Mouse (Mus musculus): ENCODE results near the gene Sbno2.
A peak's percentile ranks its signal among the peaks of the same experiment; 100 is the strongest.

Gene Sbno2

GRCm38 (mm10) chr10:80141786-80142529 is 36.6 kb upstream of the Sbno2 start:
- peak; percentile 97 for DNase-seq (ENCODE audit: low spot score)

DNA sequence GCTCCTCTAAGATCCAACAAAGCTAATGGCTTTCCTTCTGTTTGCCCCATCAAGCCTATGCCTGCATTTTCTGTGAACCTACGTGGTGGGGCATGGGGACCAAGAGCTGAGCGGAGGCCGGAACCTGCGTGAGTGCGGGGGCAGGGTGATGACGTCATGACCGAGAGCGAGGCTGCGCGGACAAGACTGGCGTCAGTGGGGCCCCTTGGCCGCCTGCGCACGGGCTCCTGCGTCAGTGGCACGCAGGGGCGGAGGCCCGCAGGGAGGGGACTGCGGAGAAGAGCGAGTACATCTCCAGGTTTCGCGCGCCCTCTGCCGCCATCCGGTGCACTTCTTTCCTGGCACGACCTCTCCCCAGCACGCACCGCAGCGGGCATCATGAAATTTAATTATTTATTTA is 35.9 kb upstream of the Sbno2 start:
- peak; percentile 96 for DNase-seq (ENCODE audit: low spot score)

- DNase-seq (ENCODE audit: low spot score), result no peak
Measured at GRCm38 (mm10) chr10:80140666-80141035, 35.3 kb upstream of the Sbno2 start, which contains the start of gene Cbarp. Cbarp (minus strand) TSS chr10:80140835.

DNA sequence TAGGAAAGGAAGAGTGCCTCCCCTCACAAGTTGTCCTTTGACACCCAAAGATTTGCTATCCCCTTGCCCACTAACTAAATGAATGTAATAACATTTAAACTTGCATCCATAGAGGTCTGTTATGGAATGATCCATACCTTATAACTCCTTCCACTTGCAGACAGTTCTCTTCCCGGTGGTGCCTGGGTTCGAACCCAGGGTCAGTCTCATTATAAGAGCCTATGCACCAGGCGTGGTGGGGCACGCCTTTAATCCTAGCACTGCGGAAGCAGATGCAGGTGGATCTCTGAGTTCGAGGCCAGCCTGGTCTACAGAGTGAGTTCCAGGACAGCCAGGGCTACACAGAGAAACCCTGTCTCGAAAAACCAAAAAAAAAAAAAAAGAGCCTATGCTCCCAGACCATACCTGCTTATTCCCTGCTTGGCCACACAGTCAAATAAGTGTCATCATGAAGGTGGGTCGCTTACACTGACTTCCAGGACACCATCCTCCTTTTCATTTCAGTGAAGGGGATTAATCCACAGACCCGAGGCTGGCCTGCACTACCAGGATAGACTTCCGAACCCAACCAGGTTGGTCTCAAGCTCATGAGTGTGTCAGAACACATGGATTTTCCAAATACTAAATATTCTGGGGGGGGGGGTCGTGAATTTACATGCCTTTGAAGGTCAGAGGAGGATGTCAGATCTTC is 34.7 kb upstream of the Sbno2 start:
- DNase-seq (ENCODE audit: low spot score), result no peak

GRCm38 (mm10) chr10:80139439-80139775 is 34.0 kb upstream of the Sbno2 start:
- DNase-seq (ENCODE audit: low spot score), result peak; percentile 16

DNA sequence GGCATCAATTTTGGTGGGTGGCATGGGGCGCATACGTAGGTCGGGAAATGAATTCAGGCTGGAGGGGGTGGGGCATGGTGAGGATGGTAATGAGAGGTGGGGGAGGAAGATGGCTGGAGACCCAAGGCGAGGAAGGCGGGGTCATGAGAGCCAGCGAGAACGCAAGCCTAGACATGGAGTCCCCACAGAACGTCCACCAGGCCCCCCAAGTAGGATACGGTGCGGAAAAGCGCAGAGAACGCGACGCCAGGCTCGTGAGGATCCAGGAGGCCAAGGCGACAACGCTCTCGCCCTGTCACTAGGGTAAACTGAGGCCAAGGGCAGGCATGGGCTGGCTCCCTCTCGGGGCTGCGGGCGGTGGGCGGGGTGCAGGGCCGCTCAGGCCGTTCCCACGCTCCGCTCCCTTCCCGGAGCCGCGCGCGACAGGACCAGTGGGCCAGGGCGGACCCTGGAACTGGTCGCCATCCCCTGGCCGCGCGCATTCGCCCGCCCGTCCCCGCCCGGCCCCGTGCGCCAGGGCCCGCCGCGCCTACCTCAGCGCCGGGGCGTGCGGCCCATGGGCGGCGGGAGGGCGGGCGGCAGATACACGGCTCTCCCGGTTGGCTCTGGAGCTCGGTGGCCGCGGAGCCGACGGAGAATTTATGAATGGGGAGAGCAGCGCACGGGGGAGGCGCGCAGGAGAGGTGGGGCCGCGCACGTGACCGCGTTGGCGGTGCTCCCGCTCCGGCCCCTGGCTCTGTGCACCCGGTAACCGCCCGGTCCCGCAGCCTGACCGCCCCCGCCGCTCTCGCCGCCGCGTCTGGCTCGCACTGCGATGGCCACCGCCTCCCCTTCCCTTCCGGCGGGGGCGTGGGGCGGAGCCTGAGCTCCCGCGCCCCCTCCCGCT is 33.4 kb upstream of the Sbno2 start, which contains the start of gene Atp5d:
Atp5d (plus strand) TSS at position 80 of the 886 bp plus-strand sequence.
- peak; percentile 58 for DNase-seq (ENCODE audit: low spot score)

DNA sequence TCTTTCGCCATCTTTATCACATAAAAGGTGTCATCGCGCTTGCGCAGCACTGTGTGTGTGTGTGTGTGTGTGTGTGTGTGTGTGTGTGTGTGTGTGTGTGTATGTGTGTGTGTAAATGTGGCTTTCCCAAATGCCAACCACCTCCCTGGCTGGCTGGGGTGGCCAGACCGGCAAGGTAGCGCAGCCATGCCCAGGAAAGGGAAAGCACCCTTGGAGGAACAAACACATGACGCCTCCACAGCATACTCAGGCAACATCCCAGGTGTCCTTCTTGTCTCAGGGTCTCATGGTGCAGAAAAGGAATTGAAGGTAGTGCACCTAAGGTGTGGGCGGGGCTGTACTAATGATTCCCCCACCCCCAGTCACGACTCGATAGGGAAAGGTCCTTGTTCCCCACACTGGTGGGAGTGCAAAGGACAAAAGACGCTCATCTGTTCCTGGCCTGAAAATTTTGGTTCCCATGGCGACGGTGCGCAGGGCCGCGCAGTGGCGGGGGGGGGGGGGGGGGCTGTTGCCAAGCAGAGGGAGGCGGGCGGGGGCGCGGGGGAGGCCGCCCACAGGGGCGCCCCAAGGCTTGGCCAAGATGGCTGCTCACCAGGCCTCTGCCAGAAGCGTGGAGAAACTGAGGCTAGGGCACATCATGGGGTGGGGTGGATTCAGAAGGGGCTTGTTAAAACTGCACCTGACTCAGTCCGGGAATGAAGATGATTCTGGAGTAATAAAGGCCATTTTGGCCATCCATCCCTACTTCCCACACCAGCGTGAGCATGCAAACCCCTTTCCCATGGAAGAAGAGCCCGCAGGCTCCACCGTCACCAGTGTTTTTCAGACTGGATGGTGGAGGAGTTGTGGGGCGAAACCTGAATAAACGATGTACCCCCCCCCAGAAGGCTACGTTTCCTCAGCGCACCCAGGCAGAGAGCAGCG is 32.5 kb upstream of the Sbno2 start:
- DNase-seq (ENCODE audit: low spot score), result peak; percentile 48

DNA sequence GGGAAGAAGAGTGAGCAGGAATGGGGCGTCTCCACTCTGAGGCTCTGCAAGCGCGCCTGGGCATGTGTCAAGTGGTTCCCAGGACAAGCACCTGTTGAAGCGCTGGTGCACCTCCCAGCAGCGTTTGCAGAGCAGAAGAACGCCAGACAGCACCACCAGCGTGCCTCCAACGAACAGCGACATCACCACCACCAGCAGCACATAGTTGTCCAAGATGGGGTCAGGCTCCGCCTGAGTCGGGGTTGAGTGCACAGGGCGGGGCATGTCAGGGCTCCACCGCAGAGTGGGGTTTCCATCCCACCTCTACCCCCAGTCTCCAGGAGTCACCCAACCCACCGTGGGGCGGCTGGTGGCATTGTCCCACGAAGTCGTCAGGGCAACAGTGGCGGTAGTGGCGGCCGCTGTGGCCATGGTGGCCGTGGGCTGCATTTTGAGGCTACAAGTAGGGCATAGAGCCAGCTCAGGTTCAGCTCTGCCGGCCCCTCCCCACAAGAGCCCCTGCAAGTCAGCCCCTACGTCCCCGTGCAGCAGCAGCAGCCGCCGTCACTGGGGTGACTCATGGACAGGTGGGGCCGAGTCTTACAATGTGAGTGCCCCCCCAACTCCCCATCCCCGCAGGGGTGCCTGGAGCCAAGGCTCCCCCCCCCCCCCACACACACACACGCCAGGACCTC is 31.7 kb upstream of the Sbno2 start:
- DNase-seq (ENCODE audit: low spot score), result peak; percentile 38

DNA sequence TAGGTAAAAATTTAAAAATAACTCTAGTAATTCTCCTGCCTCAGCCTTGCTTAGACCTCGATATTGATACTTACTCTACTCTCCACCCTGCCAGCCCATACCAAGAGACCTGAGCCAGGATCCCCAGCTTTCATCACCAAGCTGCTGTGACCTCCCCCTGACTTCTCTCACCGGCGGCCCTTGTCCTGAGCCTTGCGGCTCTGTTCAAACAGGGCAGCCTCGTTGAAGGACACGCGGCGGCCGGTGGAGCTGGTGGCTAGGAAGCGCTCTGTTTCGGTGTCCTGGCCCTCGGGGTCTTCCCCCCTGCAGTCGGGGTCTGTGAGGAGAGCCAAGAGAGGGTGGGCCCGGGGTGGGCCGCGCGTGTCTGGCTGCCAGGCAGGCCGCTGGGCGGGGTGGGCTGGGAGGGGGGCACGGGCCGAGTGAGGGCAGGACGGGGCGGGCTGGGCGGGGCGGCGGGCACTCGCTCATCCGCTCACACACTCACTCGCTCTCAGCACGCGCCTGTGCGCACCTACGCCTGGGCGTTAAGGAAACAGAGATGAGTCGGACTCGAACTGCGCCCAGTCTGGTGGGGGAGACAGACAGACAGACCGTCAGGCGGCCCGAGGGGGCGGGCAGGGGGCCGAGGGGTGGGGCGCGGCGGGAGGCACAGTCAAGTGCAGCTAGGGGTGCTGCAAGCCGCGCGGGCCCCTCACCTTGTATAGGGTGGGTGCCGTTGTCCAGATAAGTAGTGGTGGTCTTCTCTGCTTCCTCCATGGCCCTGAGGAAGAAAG is 31.0 kb upstream of the Sbno2 start:
- DNase-seq (ENCODE audit: low spot score), result no peak

DNA sequence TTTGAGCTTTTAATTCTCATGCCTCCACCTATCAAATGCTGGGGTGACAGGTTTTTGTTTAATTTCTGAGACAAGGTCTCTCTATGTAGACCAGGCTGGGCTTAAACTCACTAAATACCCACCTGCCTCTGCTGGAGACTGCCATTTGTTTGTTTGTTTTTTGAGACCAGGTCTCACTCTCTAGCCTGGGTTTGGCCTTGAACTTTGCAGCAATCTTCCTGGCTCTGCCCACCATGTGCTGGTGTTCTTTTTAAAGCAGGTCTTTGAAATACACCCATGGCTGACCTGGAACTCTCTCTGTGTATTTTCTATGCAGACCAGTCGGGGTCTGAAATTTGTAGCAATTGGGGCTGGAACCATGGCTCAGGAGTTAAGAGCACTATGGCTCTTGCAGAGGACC is 30.3 kb upstream of the Sbno2 start:
- no peak for DNase-seq (ENCODE audit: low spot score)

DNA sequence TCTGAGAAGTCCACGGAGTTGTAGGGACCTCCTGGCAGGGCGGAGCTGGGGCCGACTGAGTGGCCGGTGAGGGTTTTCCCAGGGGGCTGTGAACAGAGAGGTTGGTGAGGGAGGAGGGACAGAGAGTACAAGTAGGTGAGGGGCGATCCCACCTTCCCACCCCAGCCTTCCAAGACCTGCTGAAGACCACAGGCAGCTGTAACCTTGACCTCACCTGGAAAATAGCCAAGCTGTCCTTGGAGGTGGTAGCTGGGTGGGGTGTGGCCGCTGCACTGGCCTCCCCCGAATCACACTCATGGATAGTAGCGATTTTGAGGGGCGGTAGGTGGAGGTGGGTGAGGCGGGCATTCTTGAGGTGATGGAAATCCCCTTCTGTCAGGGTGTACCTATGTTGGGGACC is 29.8 kb upstream of the Sbno2 start:
- DNase-seq (ENCODE audit: low spot score), result no peak

DNA sequence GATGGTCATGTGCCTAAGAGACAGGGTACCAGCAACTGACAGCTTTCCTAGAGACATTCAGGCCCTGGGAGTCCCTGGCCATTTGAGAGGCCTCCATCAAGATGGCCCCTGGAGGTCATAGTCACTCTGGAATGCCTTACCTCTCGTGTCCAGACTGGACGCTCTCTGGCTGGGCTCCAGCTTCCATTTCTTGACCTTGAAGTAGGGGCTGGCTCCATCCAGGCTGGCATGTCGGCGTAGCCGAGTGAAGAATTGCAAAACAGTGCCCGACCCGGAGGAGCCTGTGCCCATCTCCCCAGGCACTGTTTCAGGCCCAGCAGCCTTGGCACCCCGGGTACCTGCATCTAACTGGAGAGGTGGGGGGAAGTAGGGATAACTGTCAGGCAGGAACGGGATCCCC is 29.1 kb upstream of the Sbno2 start:
- DNase-seq (ENCODE audit: low spot score), result no peak

GRCm38 (mm10) chr10:80133226-80133849 is 28.0 kb upstream of the Sbno2 start:
- DNase-seq (ENCODE audit: low spot score), result peak; percentile 11

DNA sequence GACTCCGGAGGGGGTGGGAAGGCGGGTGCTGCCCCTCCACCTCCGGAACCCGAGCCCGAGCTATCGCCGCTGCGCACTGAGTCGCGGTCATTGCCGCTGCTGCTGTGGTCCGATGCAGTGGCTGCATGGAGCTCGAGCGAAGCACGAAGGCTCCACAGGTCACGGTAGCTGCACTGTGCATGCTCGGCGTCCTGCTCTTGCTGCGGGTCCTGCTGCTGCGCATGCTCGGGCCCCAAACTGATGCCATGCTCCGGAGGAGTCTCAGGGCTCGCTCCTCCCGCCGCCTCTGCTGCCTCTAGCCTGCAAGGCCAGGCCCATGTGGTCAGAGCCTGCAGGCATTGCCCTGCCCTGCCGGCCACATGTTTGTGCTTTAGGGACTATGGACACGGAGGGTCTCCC is 26.6 kb upstream of the Sbno2 start:
- no peak for DNase-seq (ENCODE audit: low spot score)

GRCm38 (mm10) chr10:80131316-80131951 is 26.1 kb upstream of the Sbno2 start:
- no peak for DNase-seq (ENCODE audit: low spot score)

- peak; percentile 58 for DNase-seq (ENCODE audit: low spot score)
Measured at GRCm38 (mm10) chr10:80130403-80131031, 25.1 kb upstream of the Sbno2 start.

- peak; percentile 35 for DNase-seq (ENCODE audit: low spot score)
Measured at GRCm38 (mm10) chr10:80129846-80130245, 24.5 kb upstream of the Sbno2 start.

- DNase-seq (ENCODE audit: low spot score), result no peak
Measured at GRCm38 (mm10) chr10:80127920-80128319, 22.5 kb upstream of the Sbno2 start.
